Mouse (Mus musculus): ENCODE data around the gene Stat3.

Stat3 gene

DNA sequence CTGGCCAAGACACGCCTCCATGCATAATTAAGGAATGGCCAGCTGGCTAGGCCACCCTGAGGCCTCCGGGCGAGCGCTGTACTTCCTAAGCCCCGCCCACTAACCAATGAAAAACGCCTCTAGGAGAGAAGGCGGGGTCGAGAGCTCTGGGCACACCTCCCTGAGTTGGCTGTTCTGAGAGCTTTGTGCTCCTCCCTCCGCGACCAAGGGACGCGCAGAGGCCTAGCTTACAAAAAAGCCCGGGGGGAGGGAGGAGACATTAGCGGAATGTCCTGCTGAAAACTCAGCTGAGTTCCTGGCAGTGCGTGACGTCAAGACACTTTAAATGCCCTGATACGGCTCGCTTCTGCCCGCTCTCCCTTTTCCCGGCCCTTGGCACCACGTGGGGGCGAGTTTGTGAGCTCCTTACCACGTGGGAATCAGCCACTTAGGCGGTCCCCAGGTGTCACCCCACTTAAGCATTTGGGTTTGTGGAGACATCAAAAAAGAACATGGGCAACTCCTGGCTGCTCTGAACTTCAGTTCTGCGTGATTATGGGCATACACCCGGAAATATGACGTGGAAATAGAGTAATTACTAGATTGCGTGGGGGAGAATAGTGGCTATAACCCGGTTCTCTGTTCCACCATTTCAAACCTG lies at the start of gene Stat3:
Gene Stat3 (minus strand): TSS at position 29 of the 640 bp plus-strand sequence.
- DNase-seq = peak; percentile 100

GRCm38 (mm10) chr11:100988674-100989073 lies 49.3 kb upstream of the Stat3 start:
- no peak for DNase-seq

- DNase-seq = no peak
Observed at GRCm38 (mm10) chr11:100985607-100986006, 46.3 kb upstream of the Stat3 start.

DNA sequence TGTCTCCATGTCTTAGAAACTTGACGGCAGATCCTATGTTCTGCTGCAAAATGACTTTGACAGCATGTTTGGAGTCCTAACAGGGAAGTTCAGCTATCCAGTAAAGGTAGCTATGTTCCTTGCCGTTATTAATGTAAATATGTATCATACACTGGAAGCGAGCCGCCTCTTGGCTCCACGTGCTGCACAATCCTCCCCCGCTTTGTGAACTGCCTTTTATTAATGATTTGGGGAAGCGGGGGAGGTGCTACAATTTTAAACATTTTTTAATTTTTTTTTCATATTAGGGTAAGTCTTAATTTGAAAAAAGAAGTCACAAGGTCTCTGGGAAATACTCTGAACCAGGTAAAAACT lies 44.4 kb upstream of the Stat3 start:
- DNase-seq = no peak

DNA sequence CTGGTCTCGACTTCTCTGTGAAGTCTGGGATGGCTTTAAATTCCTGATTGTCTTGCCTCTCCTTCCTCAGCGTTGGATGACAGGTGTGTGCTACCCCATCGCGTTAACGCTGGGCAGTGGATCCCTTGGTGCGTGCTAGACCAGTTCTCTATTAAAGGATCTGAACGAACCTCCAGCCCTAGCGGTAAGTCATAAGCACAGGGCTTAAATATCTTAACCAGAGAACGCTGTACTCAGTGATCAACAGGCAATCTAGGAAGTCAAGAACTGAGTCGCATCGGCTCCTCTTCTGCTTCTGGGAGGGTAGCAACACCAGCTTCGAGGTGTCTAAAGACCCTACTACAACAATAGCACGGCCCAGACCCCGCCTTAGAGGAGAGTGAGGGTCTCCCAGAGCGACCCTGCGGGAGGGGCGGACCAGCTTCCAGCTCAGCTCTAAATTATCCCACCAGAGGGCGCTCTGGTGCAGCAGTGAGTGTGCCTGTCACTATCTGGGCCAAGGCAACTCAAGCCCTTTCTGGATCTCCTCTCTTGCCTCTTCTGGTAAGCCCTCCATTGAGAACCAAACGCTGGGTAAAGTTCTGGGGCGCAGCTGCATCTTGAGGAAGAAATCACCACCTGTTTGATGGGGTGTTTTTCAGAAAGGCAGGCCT lies 43.9 kb upstream of the Stat3 start:
- DNase-seq = peak; percentile 91

GRCm38 (mm10) chr11:100982087-100982486 lies 42.7 kb upstream of the Stat3 start:
- peak; percentile 27 for DNase-seq

GRCm38 (mm10) chr11:100981236-100981635 lies 41.9 kb upstream of the Stat3 start:
- no peak for DNase-seq

DNA sequence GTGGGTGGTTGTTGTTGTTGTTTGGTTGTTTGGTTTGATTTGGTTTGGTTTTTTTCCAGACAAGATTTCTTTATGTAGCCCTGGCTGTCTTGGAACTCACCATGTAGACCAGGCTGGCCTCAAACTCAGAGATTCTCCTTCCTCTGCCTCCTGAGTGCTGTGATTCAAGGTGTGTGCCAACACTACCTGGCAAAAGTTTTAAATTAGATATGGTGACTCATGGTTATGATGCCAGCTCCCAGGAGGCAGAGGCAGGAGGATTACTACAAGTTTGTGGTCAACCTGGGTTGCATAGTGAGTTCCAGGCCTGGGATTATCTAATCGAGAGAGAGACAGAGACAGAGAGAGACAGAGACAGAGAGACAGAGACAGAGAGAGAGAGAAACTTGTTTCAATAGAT lies 41.1 kb upstream of the Stat3 start:
- no peak for DNase-seq

GRCm38 (mm10) chr11:100979887-100980286 lies 40.5 kb upstream of the Stat3 start:
- no peak for DNase-seq

- no peak for DNase-seq
Observed at GRCm38 (mm10) chr11:100975241-100975640, 35.9 kb upstream of the Stat3 start.

DNA sequence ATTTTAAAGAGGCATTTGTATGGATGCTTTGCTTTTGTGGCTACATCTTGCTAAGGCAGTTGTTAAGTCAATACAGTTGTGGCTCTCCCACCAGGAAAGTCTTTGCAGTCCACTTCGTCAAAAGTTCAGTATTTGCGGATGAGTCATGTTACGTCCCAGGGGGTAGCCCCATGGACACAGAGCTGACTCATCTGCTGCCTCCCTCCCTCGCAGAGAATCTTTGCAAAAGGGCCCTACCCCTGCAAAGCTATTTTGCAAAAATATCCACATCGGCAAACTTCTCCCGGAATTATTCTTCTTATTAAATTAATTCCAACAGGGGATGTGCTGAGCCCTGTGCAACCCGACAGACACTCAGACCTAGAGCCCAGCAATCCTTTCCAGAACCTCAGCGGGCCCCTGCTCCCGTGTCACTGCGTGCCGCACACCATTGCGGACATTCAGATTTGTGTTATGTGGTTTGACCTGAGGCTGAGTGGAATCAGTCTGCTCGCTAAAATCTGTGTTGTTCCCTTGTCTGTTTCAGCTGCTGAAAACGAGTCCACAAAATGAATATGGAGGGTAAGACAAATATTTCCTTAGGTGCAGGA lies 35.1 kb upstream of the Stat3 start:
- no peak for DNase-seq

GRCm38 (mm10) chr11:100973245-100973644 lies 33.9 kb upstream of the Stat3 start:
- DNase-seq = no peak

GRCm38 (mm10) chr11:100971455-100971854 lies 32.1 kb upstream of the Stat3 start:
- no peak for DNase-seq

- peak; percentile 63 for DNase-seq
Observed at GRCm38 (mm10) chr11:100970557-100970937, 31.2 kb upstream of the Stat3 start, which contains the start of gene Cavin1. TSS of gene Cavin1 (minus strand) at chr11:100970887.

GRCm38 (mm10) chr11:100969744-100970556 lies 30.6 kb upstream of the Stat3 start:
- DNase-seq = peak; percentile 39

- DNase-seq = no peak
Observed at GRCm38 (mm10) chr11:100969189-100969743, 29.9 kb upstream of the Stat3 start.

- DNase-seq = no peak
Observed at GRCm38 (mm10) chr11:100968501-100968900, 29.2 kb upstream of the Stat3 start.

- DNase-seq = no peak
Observed at GRCm38 (mm10) chr11:100967881-100968420, 28.6 kb upstream of the Stat3 start.

DNA sequence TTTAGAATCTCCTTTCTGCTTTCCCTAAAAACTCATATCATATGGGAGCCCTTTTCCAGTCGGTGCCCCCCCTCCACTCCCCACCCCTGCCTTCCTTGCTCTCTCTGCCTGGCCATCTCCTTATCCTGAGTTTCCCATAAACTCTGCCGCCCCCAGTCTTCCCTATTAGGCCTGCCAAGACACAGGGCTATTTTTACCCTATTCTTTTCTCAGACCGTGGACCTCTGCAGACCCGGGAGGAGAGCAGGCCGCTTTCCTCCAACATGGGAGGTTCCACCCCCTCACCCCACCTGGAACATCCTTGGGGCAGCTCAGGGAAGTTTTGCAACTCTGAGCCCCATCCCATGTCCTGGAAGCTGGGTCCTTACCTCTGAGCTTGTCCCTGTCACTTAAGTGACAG lies 28.0 kb upstream of the Stat3 start:
- no peak for DNase-seq

GRCm38 (mm10) chr11:100965760-100966159 lies 26.4 kb upstream of the Stat3 start:
- no peak for DNase-seq

DNA sequence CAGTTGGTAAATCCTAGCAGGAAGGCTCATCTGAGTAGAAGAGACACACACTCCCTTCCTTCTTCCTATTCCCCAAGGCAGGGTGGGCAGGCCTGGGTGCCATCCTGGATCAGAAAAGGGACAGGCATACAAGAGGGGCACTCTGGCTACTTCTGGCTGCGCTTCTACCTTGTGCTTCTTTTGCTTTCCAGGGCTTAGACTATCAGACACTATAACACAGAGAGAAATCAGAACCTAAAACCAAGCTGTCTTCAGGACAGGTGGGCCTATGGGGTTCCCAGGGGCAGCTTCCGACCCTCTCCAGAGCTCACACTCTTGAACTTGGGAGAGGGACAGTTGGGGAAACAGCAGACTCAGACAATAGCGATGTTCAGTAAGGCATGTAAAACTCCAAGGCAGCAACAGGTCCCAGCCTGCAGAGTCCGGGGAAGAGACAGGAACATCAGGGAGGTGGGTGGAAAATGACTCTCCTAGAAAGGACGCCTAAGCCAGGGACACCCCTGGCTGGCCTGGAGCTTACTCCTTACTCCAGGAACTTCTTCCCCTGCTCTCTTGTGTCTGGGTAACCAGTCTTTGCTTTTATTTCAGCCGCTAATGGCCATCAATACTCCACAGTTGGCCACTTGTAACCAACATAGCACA lies 25.7 kb upstream of the Stat3 start:
- DNase-seq = no peak

- no peak for DNase-seq
Observed at GRCm38 (mm10) chr11:100964180-100964579, 24.8 kb upstream of the Stat3 start.
